Mouse (Mus musculus): ENCODE data around the gene Bpifb2.

DNA sequence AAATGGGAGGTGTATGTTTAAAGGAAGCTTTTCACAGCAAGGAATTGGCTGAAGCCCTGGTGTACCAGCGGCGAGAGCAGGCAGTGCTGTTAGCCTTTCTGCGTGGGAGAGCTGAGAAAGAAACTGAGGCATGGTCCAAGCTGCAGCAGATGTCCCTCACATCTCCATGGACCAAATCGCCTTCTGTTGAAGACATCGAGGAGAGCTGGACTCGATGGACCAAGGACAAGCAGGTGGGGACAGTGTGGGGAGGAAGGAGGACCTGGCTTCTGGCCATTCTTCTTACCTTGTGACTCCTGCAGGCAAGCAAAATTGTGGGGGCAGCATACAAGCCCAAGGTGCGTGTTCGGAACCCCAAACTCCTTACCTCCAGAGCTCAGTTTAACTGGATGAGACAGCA lies 32.0 kb upstream of the Bpifb2 start:
- TF ChIP-seq CTCF (IDR thresholded peaks at IDR 0.05; ENCODE audit: low read depth, low read length) (no peak), POLR2AphosphoS5 (IDR thresholded peaks at IDR 0.05; ENCODE audit: insufficient replicate concordance, low read depth, low read length) (no peak)
